Mouse (Mus musculus): ENCODE data around the gene Abhd10. TPM values are rescaled to one million over a fixed set of nuclear protein-coding genes. Genes with fewer than 3 reads are reported as not detected.

Abhd10 gene
- polyA plus RNA-seq, 1 experiment, result 24.1 TPM

DNA sequence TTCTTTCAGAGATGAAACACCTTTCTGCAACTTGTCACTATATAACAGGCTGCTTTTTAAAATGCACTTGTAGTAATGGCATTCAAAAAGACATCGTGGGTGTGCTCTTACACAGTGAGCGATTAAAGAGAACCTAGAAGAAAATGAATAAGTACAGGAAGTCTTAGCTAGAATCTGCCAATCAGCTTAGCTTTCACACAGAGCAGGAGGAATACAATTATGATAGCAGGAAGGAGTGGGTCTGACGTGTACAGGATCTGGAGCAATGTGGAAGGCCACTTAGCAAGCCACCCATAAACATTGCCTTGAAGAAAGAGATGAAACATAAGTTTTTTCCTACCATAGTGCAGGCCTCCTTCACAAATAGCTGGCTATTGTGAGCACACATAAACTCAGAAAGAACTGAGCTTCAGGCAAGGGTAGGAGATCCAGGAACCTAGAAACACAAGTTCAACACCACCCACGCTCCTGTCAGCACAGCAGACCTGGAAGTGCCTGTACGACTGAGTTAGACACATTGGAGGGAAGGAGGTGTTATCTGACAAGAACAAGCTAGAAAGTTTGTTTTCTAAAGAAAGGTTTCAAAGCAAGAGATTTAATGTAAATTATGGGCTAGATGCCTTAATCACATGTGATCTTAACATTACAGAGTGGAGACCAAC is 28.1 kb downstream of the Abhd10 start:
- Histone ChIP-seq H3K4me3 (ENCODE audit: insufficient read depth, low read length) (no peak overlapping the region), H3K27ac (ENCODE audit: insufficient read depth, low read length) (no peak overlapping the region), H3K4me1 (ENCODE audit: control insufficient read depth, insufficient read depth, low read length) (no peaks in the 10 kb centered on the region)
- TF ChIP-seq POLR2A (IDR thresholded peaks at IDR 0.05; ENCODE audit: extremely low read depth, insufficient read depth, low read length) (no peak), CTCF (IDR thresholded peaks at IDR 0.05; ENCODE audit: extremely low read depth, insufficient read depth, low read length) (no peak)

GRCm38 (mm10) chr16:45713878-45714277 is 28.9 kb downstream of the Abhd10 start:
- Histone ChIP-seq H3K27ac (ENCODE audit: insufficient read depth, low read length) (no peak overlapping the region), H3K4me1 (ENCODE audit: control insufficient read depth, insufficient read depth, low read length) (no peaks in the 10 kb centered on the region), H3K4me3 (ENCODE audit: insufficient read depth, low read length) (no peak overlapping the region)
- TF ChIP-seq CTCF (IDR thresholded peaks at IDR 0.05; ENCODE audit: extremely low read depth, insufficient read depth, low read length), result no peak
- TF ChIP-seq POLR2A (IDR thresholded peaks at IDR 0.05; ENCODE audit: extremely low read depth, insufficient read depth, low read length), result no peak

- TF ChIP-seq POLR2A (IDR thresholded peaks at IDR 0.05; ENCODE audit: extremely low read depth, insufficient read depth, low read length), result no peak
- TF ChIP-seq CTCF (IDR thresholded peaks at IDR 0.05; ENCODE audit: extremely low read depth, insufficient read depth, low read length), result no peak
- no peaks in the 10 kb centered on the region for H3K4me1 ChIP-seq (ENCODE audit: control insufficient read depth, insufficient read depth, low read length)
- H3K27ac ChIP-seq (ENCODE audit: insufficient read depth, low read length), result no peak overlapping the region
- no peak overlapping the region for H3K4me3 ChIP-seq (ENCODE audit: insufficient read depth, low read length)
Observed at GRCm38 (mm10) chr16:45713261-45713660, 29.5 kb downstream of the Abhd10 start.

DNA sequence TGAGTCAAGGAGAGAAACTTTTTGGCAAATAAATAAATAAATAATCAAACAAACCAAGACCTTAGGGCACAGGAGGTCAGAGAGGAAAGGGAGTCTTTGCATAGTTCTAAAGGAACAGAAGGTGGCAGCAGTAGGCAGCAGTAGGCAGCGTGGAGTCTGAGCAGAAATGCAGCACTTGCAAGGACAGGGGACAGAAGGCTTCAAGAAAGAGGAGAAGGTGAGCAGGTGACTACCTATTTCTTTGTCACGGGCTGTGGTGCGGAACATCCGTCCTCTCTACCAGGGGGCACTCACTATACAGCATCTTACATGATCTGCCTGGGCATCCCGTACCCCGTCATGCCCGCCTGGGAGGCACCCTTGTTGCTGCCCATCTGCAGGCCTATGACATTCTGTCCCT is 31.5 kb downstream of the Abhd10 start:
- Histone ChIP-seq H3K27ac (ENCODE audit: insufficient read depth, low read length) (no peak overlapping the region), H3K4me3 (ENCODE audit: insufficient read depth, low read length) (no peak overlapping the region), H3K4me1 (ENCODE audit: control insufficient read depth, insufficient read depth, low read length) (no peaks in the 10 kb centered on the region)
- TF ChIP-seq POLR2A (IDR thresholded peaks at IDR 0.05; ENCODE audit: extremely low read depth, insufficient read depth, low read length) (no peak), CTCF (IDR thresholded peaks at IDR 0.05; ENCODE audit: extremely low read depth, insufficient read depth, low read length) (peak; percentile 53)

GRCm38 (mm10) chr16:45699301-45699700 is 43.5 kb downstream of the Abhd10 start:
- Histone ChIP-seq H3K4me1 (ENCODE audit: control insufficient read depth, insufficient read depth, low read length) (peaks cover 1% of the 10 kb centered on the region; the same call in 1 of the 2 replicates), H3K27ac (ENCODE audit: insufficient read depth, low read length) (no peak overlapping the region), H3K4me3 (ENCODE audit: insufficient read depth, low read length) (no peak overlapping the region)
- TF ChIP-seq CTCF (IDR thresholded peaks at IDR 0.05; ENCODE audit: extremely low read depth, insufficient read depth, low read length), result no peak
- no peak for TF ChIP-seq POLR2A (IDR thresholded peaks at IDR 0.05; ENCODE audit: extremely low read depth, insufficient read depth, low read length)

DNA sequence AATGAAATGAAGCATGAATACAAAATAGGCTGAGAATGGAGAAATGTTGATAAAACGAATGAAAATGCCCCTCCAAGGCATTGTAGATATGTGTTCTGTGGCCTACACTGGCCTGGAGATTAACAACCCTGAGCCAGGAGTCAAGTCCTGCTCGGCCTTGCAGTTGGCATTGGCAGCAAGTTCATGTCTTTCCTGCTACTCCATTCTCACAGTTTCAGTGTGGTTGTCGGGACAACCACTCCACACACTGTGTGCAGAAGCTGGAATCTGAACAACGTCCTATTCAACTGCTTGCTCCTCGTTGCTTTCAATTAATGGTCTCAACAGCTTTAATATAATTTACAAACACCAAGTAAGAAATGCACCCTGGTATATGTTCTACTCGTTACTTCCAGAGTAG is 44.8 kb downstream of the Abhd10 start:
- TF ChIP-seq POLR2A (IDR thresholded peaks at IDR 0.05; ENCODE audit: extremely low read depth, insufficient read depth, low read length), result no peak
- no peak for TF ChIP-seq CTCF (IDR thresholded peaks at IDR 0.05; ENCODE audit: extremely low read depth, insufficient read depth, low read length)
- no peak overlapping the region for H3K27ac ChIP-seq (ENCODE audit: insufficient read depth, low read length)
- H3K4me3 ChIP-seq (ENCODE audit: insufficient read depth, low read length), result no peak overlapping the region
- peaks cover 5% of the 10 kb centered on the region for H3K4me1 ChIP-seq (ENCODE audit: control insufficient read depth, insufficient read depth, low read length)

GRCm38 (mm10) chr16:45695445-45696160 is 47.2 kb downstream of the Abhd10 start:
- Histone ChIP-seq H3K4me3 (ENCODE audit: insufficient read depth, low read length) (no peak overlapping the region), H3K27ac (ENCODE audit: insufficient read depth, low read length) (no peak overlapping the region), H3K4me1 (ENCODE audit: control insufficient read depth, insufficient read depth, low read length) (peaks cover 7% of the 10 kb centered on the region)
- TF ChIP-seq CTCF (IDR thresholded peaks at IDR 0.05; ENCODE audit: extremely low read depth, insufficient read depth, low read length) (no peak), POLR2A (IDR thresholded peaks at IDR 0.05; ENCODE audit: extremely low read depth, insufficient read depth, low read length) (no peak)

DNA sequence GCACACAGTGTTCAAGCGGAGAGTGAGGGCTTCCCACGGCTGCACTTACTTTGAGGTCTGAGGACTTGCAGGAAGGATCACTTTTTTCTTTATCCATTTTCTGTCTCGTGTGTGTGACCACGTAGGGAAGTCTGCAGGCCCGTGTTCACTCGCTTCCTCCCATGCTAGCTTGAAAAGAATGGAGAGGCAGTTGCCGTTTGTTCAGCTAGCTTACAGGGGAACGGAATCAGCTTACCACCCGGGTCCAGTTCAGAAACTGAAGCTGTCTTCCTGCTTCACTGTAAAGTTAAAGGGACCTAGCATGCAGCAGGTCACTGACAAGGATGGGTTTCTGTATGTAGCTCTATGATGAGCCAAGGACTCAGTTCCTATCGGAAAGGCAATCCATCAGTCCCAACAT is 49.2 kb downstream of the Abhd10 start, which contains the start of gene Tmprss7:
Gene Tmprss7 (minus strand): TSS at position 101 of the 400 bp plus-strand sequence.
- H3K4me1 ChIP-seq (ENCODE audit: control insufficient read depth, insufficient read depth, low read length), result peaks cover 11% of the 10 kb centered on the region
- TF ChIP-seq POLR2A (IDR thresholded peaks at IDR 0.05; ENCODE audit: extremely low read depth, insufficient read depth, low read length) (no peak), CTCF (IDR thresholded peaks at IDR 0.05; ENCODE audit: extremely low read depth, insufficient read depth, low read length) (no peak)
- no peak within 1 kb of the TSS for H3K4me3 ChIP-seq (ENCODE audit: insufficient read depth, low read length)
- peak within 1 kb of the TSS; percentile 68; the same call in 1 of the 2 replicates for H3K27ac ChIP-seq (ENCODE audit: insufficient read depth, low read length)

DNA sequence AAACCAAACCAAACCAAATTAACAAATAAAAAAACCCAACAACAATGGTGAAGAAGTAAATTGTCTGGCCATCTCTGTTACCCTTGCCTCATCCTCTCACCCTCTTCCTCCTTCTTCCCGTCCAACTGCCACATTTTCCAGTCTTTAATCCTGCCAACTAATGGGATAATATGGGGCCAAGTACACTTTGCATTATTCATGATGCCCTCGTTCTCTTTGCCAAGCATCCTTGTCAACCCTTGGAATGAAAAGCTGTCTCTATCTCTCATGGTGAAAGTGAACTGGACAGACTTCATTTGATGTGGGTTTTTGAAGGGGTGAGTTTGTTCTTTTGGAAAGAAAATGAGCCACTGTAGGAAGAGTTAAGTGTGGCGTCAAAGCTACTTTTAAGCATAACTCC is 49.9 kb downstream of the Abhd10 start:
- H3K4me3 ChIP-seq (ENCODE audit: insufficient read depth, low read length), result no peak overlapping the region
- TF ChIP-seq POLR2A (IDR thresholded peaks at IDR 0.05; ENCODE audit: extremely low read depth, insufficient read depth, low read length) (no peak), CTCF (IDR thresholded peaks at IDR 0.05; ENCODE audit: extremely low read depth, insufficient read depth, low read length) (no peak)

DNA sequence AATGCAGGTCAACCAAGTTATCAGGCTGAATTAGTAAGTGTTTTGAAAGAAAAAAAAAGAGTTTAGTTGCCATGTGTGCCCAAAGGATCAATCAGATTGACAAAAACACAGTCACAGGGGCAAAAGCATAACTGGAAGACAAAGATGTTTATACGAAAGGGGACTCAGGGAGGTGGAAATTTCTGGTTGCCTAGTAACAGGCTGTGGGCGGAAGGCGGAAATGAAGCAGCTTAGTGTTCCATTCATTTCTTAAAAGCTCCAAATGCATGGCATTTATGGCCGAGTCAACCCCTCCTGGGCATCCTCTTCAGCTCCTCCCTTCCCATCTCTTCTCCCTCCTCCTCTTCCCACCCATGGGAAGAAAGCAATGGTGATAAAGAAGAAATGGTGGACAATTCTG is 52.6 kb downstream of the Abhd10 start:
- Histone ChIP-seq H3K4me3 (ENCODE audit: insufficient read depth, low read length) (no peak overlapping the region), H3K4me1 (ENCODE audit: control insufficient read depth, insufficient read depth, low read length) (peaks cover 11% of the 10 kb centered on the region), H3K27ac (ENCODE audit: insufficient read depth, low read length) (peak overlapping the region; percentile 42; the same call in 1 of the 2 replicates)
- TF ChIP-seq POLR2A (IDR thresholded peaks at IDR 0.05; ENCODE audit: extremely low read depth, insufficient read depth, low read length), result no peak
- no peak for TF ChIP-seq CTCF (IDR thresholded peaks at IDR 0.05; ENCODE audit: extremely low read depth, insufficient read depth, low read length)

More for the DNA sequence above, 49.9 kb downstream of the Abhd10 start:
- H3K4me1 ChIP-seq (ENCODE audit: control insufficient read depth, insufficient read depth, low read length), result peaks cover 11% of the 10 kb centered on the region
- H3K27ac ChIP-seq (ENCODE audit: insufficient read depth, low read length), result no peak overlapping the region
